Mouse (Mus musculus): ENCODE results near the gene Slc39a2. TPM values are rescaled to one million over a fixed set of nuclear protein-coding genes. Genes with fewer than 3 reads are reported as not detected.

The Slc39a2 gene
- polyA plus RNA-seq, 1 experiment from 2014 or later: 1.3 TPM

- no peaks in the 10 kb centered on the region for H3K9me3 ChIP-seq (ENCODE audit: control insufficient read depth, low read length)
- peaks cover 9% of the 10 kb centered on the region; the same call in 1 of the 2 replicates for H3K4me1 ChIP-seq (ENCODE audit: control insufficient read depth, insufficient read depth, low read length)
- peak overlapping the region; percentile 58 for H3K27ac ChIP-seq (ENCODE audit: low read length)
- H3K36me3 ChIP-seq (ENCODE audit: control insufficient read depth, insufficient read depth, low read length): no peaks in the 10 kb centered on the region
- H3K4me2 ChIP-seq (ENCODE audit: low read depth, low read length): peak overlapping the region; percentile 94
- under 1% methylated on average over 58 of the region's 58 CpGs for WGBS
- peak overlapping the region; percentile 64 for H3K4me3 ChIP-seq (ENCODE audit: low read length)
- peak; percentile 93 for ATAC-seq
- peak overlapping the region; percentile 72 for H3K9ac ChIP-seq (ENCODE audit: low read depth, low read length)
- H3K27me3 ChIP-seq (replicated peaks; ENCODE audit: control insufficient read depth, insufficient read depth, low read length): no peaks in the 10 kb centered on the region
Observed at GRCm38 (mm10) chr14:51913062-51913959, 20.6 kb downstream of the Slc39a2 start.

DNA sequence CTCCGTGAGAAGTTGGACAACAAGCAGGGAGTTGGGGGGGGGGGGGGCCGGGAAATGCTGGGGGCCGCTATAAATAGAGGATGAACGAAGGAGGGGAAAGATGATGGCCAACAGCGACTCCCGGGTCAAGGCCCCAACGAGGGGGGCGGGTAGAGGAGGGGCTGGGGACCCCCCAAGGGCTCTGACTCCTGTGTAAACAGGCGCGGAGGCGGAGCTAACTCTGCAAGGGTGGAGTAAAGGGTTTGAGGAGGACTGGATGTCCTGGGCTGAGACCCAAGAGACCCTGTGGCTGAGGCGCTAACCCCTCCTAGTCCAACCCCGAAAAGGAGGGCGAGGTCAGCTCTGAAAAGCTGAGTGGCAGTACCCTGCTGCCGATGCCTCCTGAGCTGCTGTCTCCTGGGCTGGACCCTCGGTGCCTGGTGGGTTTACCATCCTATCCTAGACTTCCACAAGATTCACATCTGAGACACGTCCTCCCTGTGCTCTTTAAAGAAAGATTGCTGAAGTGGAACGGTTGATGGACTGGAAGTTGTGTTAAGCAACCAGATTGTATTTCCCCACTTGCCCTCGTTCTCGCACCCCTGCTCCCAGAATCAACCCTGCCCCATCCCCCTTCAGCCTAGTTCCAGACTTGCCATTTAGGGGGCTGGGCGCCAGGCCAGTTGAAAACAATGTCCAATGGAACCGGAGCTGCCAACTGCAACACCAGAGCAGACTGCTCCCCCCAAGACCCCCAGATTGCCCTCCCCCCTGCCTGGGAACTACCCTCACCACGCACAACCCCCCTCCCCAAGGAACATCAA, 21.5 kb downstream of the Slc39a2 start, which contains the start of gene Ndrg2:
Ndrg2 (minus strand) TSS at position 199 of the 803 bp plus-strand sequence.
- Histone ChIP-seq H3K4me3 (ENCODE audit: low read length) (peak within 1 kb of the TSS; percentile 64), H3K4me2 (ENCODE audit: low read depth, low read length) (peak within 1 kb of the TSS; percentile 94), H3K36me3 (ENCODE audit: control insufficient read depth, insufficient read depth, low read length) (no peaks in the 10 kb centered on the region), H3K9ac (ENCODE audit: low read depth, low read length) (peak within 1 kb of the TSS; percentile 72), H3K27ac (ENCODE audit: low read length) (peak within 1 kb of the TSS; percentile 58), H3K4me1 (ENCODE audit: control insufficient read depth, insufficient read depth, low read length) (peaks cover 9% of the 10 kb centered on the region; the same call in 1 of the 2 replicates), H3K27me3 (replicated peaks; ENCODE audit: control insufficient read depth, insufficient read depth, low read length) (no peaks in the 10 kb centered on the region), H3K9me3 (ENCODE audit: control insufficient read depth, low read length) (no peaks in the 10 kb centered on the region)
- WGBS: 6% methylated on average over 22 of the region's 23 CpGs
- ATAC-seq: peak; percentile 68

GRCm38 (mm10) chr14:51915030-51915429, 22.3 kb downstream of the Slc39a2 start:
- Histone ChIP-seq H3K9ac (ENCODE audit: low read depth, low read length) (no peak overlapping the region), H3K4me1 (ENCODE audit: control insufficient read depth, insufficient read depth, low read length) (peaks cover 9% of the 10 kb centered on the region; the same call in 1 of the 2 replicates), H3K4me3 (ENCODE audit: low read length) (no peak overlapping the region), H3K4me2 (ENCODE audit: low read depth, low read length) (no peak overlapping the region), H3K36me3 (ENCODE audit: control insufficient read depth, insufficient read depth, low read length) (no peaks in the 10 kb centered on the region), H3K9me3 (ENCODE audit: control insufficient read depth, low read length) (no peaks in the 10 kb centered on the region), H3K27me3 (replicated peaks; ENCODE audit: control insufficient read depth, insufficient read depth, low read length) (no peaks in the 10 kb centered on the region), H3K27ac (ENCODE audit: low read length) (no peak overlapping the region)
- 13% methylated on average over 3 of the region's 3 CpGs for WGBS
- no peak for ATAC-seq

DNA sequence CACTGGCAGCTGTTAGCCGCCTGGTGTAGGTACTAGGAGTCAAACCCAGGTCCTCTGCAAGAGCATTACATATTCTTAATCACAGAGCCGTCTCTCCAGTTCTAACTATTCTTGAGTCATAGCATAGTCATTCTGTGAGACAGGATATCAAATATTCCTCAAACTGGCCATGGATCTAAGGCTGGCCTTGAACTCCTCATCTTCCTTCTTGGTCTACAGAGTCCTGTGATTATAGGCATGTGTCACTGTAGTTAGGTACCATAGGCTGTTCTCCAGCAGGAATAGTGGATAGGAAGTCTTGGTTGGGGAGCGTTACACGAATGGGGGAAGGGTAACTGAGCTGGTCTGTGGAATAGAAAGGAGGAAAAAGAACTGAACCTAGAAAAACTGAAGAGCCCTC, 23.9 kb downstream of the Slc39a2 start:
- Histone ChIP-seq H3K4me1 (ENCODE audit: control insufficient read depth, insufficient read depth, low read length) (peaks cover 10% of the 10 kb centered on the region), H3K9me3 (ENCODE audit: control insufficient read depth, low read length) (no peaks in the 10 kb centered on the region), H3K27me3 (replicated peaks; ENCODE audit: control insufficient read depth, insufficient read depth, low read length) (no peaks in the 10 kb centered on the region), H3K4me2 (ENCODE audit: low read depth, low read length) (no peak overlapping the region), H3K27ac (ENCODE audit: low read length) (no peak overlapping the region), H3K4me3 (ENCODE audit: low read length) (no peak overlapping the region), H3K36me3 (ENCODE audit: control insufficient read depth, insufficient read depth, low read length) (no peaks in the 10 kb centered on the region), H3K9ac (ENCODE audit: low read depth, low read length) (no peak overlapping the region)
- 91% methylated on average over 4 of the region's 4 CpGs for WGBS
- ATAC-seq: no peak

- H3K36me3 ChIP-seq (ENCODE audit: control insufficient read depth, insufficient read depth, low read length): no peaks in the 10 kb centered on the region
- no peaks in the 10 kb centered on the region for H3K9me3 ChIP-seq (ENCODE audit: control insufficient read depth, low read length)
- ATAC-seq: no peak
- no peak within 1 kb of the TSS for H3K9ac ChIP-seq (ENCODE audit: low read depth, low read length)
- H3K4me3 ChIP-seq (ENCODE audit: low read length): no peak within 1 kb of the TSS
- WGBS: 89% methylated on average over 4 of the region's 4 CpGs
- no peaks in the 10 kb centered on the region for H3K27me3 ChIP-seq (replicated peaks; ENCODE audit: control insufficient read depth, insufficient read depth, low read length)
- H3K27ac ChIP-seq (ENCODE audit: low read length): no peak within 1 kb of the TSS
- no peak within 1 kb of the TSS for H3K4me2 ChIP-seq (ENCODE audit: low read depth, low read length)
- peaks cover 15% of the 10 kb centered on the region for H3K4me1 ChIP-seq (ENCODE audit: control insufficient read depth, insufficient read depth, low read length)
Observed at GRCm38 (mm10) chr14:51918125-51918524, 25.4 kb downstream of the Slc39a2 start, which contains the start of gene Tppp2. Gene Tppp2, plus strand, starts transcription at chr14:51918425.

DNA sequence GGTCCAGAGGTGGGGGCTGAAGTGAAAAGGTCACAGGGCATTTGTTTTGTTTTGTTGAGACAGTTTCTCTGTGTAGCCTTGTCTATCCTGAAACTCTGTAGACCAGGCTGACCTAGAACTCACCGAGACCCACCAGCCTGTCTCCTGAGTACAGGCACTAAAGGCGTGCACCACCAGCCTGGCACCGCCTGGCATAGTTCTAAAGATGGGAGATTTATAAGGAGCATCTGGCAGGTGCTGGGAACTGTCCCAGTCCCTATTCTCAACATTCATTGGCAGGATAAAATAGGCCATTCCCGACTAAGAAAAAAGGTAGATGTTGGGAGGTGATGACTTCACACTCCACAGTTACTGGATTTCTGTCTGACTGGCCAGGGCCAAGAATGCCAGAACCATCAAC, 26.3 kb downstream of the Slc39a2 start:
- H3K36me3 ChIP-seq (ENCODE audit: control insufficient read depth, insufficient read depth, low read length): no peaks in the 10 kb centered on the region
- no peaks in the 10 kb centered on the region for H3K27me3 ChIP-seq (replicated peaks; ENCODE audit: control insufficient read depth, insufficient read depth, low read length)
- no peak overlapping the region for H3K9ac ChIP-seq (ENCODE audit: low read depth, low read length)
- no peak overlapping the region for H3K4me2 ChIP-seq (ENCODE audit: low read depth, low read length)
- no peak for ATAC-seq
- no peak overlapping the region for H3K27ac ChIP-seq (ENCODE audit: low read length)
- peaks cover 14% of the 10 kb centered on the region for H3K4me1 ChIP-seq (ENCODE audit: control insufficient read depth, insufficient read depth, low read length)
- no peaks in the 10 kb centered on the region for H3K9me3 ChIP-seq (ENCODE audit: control insufficient read depth, low read length)
- H3K4me3 ChIP-seq (ENCODE audit: low read length): no peak overlapping the region
- 83% methylated on average over 4 of the region's 4 CpGs for WGBS

DNA sequence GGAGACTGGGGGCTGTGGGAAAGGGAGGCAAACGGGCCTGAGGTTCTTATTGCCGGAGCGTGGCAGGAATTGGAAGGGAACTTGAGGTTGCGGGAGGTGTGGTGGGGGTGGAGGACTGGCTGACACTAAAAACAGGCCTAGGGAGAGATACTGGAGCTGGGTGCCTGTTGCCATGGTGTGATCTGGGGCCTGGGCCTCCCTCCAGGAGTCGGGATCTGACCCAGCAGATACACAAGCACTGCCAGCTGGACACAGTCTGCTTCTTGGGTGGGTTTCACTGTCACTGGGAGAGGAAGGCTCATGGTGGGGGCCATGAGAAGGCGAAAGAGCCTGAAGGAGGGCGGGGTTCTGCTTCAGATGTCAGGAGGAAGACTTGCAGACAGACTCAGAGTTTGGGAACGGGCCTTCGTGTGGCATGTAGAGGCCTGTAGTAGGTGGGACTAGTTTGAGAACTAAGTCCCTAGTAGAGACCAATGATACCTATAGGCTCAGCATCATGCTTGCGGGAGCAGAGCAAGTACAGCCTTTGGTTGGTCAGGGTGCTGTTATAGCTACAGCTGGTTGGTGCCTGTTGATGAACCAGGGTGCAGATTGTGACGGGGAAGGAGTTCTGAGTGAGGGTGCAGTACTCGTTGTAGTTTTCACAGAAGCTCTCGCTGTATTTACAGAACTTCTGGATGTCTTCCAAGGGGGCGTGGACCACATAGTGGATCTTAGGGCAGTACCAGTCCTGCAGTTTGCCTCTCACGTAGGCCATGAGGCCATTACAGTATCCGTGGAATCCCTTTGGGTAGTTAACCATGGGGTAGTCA, 29.3 kb downstream of the Slc39a2 start:
- Histone ChIP-seq H3K27me3 (replicated peaks; ENCODE audit: control insufficient read depth, insufficient read depth, low read length) (no peaks in the 10 kb centered on the region), H3K36me3 (ENCODE audit: control insufficient read depth, insufficient read depth, low read length) (no peaks in the 10 kb centered on the region), H3K4me1 (ENCODE audit: control insufficient read depth, insufficient read depth, low read length) (peaks cover 11% of the 10 kb centered on the region), H3K9me3 (ENCODE audit: control insufficient read depth, low read length) (no peaks in the 10 kb centered on the region), H3K4me3 (ENCODE audit: low read length) (no peak overlapping the region), H3K27ac (ENCODE audit: low read length) (peak overlapping the region; percentile 73), H3K4me2 (ENCODE audit: low read depth, low read length) (no peak overlapping the region), H3K9ac (ENCODE audit: low read depth, low read length) (no peak overlapping the region)
- WGBS: 59% methylated on average over 16 of the region's 16 CpGs
- peak; percentile 84 for ATAC-seq

GRCm38 (mm10) chr14:51922571-51922865, 29.8 kb downstream of the Slc39a2 start, which contains the start of gene Rnase13:
Gene Rnase13, minus strand, starts transcription at chr14:51922773.
- peaks cover 11% of the 10 kb centered on the region for H3K4me1 ChIP-seq (ENCODE audit: control insufficient read depth, insufficient read depth, low read length)
- no peaks in the 10 kb centered on the region for H3K27me3 ChIP-seq (replicated peaks; ENCODE audit: control insufficient read depth, insufficient read depth, low read length)
- H3K4me3 ChIP-seq (ENCODE audit: low read length): no peak within 1 kb of the TSS
- H3K36me3 ChIP-seq (ENCODE audit: control insufficient read depth, insufficient read depth, low read length): no peaks in the 10 kb centered on the region
- ATAC-seq: no peak
- no peaks in the 10 kb centered on the region for H3K9me3 ChIP-seq (ENCODE audit: control insufficient read depth, low read length)
- WGBS: 92% methylated on average over 7 of the region's 7 CpGs
- H3K27ac ChIP-seq (ENCODE audit: low read length): peak within 1 kb of the TSS; percentile 73
- no peak within 1 kb of the TSS for H3K4me2 ChIP-seq (ENCODE audit: low read depth, low read length)
- no peak within 1 kb of the TSS for H3K9ac ChIP-seq (ENCODE audit: low read depth, low read length)

- WGBS: 93% methylated on average over 2 of the region's 2 CpGs
- Histone ChIP-seq H3K4me1 (ENCODE audit: control insufficient read depth, insufficient read depth, low read length) (peaks cover 11% of the 10 kb centered on the region), H3K9ac (ENCODE audit: low read depth, low read length) (no peak overlapping the region), H3K27me3 (replicated peaks; ENCODE audit: control insufficient read depth, insufficient read depth, low read length) (no peaks in the 10 kb centered on the region), H3K27ac (ENCODE audit: low read length) (no peak overlapping the region), H3K4me3 (ENCODE audit: low read length) (no peak overlapping the region), H3K36me3 (ENCODE audit: control insufficient read depth, insufficient read depth, low read length) (no peaks in the 10 kb centered on the region), H3K9me3 (ENCODE audit: control insufficient read depth, low read length) (no peaks in the 10 kb centered on the region), H3K4me2 (ENCODE audit: low read depth, low read length) (no peak overlapping the region)
- no peak for ATAC-seq
Observed at GRCm38 (mm10) chr14:51922910-51923309, 30.2 kb downstream of the Slc39a2 start.

Data from intestine, embryonic 16.5 days (tissue).